Mouse (Mus musculus) testis, adult 2 months (tissue): ENCODE measurements around the gene Nox4. TPM values are rescaled to one million over a fixed set of nuclear protein-coding genes. Genes with fewer than 3 reads are reported as not detected.
"Not testable (repeated sequence)": the region's sequence is repeated elsewhere in the genome, so short reads cannot be mapped to it uniquely, and the experiment has no call there.

Source experiments
- H3K27ac ChIP-seq: fragments of 200-500 bp; 2 replicates; pipeline ENCODE4 v1.5.1; 2012; ENCODE audit warnings: low read depth, low read length; ENCODE audit not compliant: control insufficient read depth, insufficient read depth
- H3K27me3 ChIP-seq: fragments of 200-500 bp; 2 replicates; pipeline ENCODE4 v1.6.1; 2012; ENCODE audit warnings: mild to moderate bottlenecking, low read length, moderate library complexity; ENCODE audit not compliant: control insufficient read depth, insufficient read depth
- H3K36me3 ChIP-seq: fragments of 200-500 bp; 2 replicates; pipeline ENCODE4 v1.6.1; 2012; ENCODE audit warnings: mild to moderate bottlenecking, low read length; ENCODE audit not compliant: control insufficient read depth, insufficient read depth
- H3K4me1 ChIP-seq: fragments of 200-500 bp; 2 replicates; pipeline ENCODE4 v1.6.1; 2012; ENCODE audit warnings: low read length; ENCODE audit not compliant: control insufficient read depth, insufficient read depth
- H3K4me3 ChIP-seq: fragments of 200-500 bp; 2 replicates; pipeline ENCODE4 v1.5.1; 2012; ENCODE audit warnings: low read depth, mild to moderate bottlenecking, low read length, moderate library complexity, mixed read lengths; ENCODE audit not compliant: control insufficient read depth
- CTCF ChIP-seq: fragments of 200-500 bp; IDR thresholded peaks from 2 replicates; pipeline ENCODE4 v1.5.1; 2012; ENCODE audit warnings: low read depth, mild to moderate bottlenecking, inconsistent platforms, low read length, moderate library complexity; ENCODE audit not compliant: control insufficient read depth, insufficient read depth, insufficient replicate concordance
- POLR2A ChIP-seq: fragments of 200-500 bp; IDR thresholded peaks from 2 replicates; pipeline ENCODE4 v1.6.1; 2012; ENCODE audit warnings: low read depth, mild to moderate bottlenecking, inconsistent platforms, low read length, moderate library complexity; ENCODE audit not compliant: control insufficient read depth
- polyA plus RNA-seq: library from polyadenylated mRNA; depleted of rRNA; stranded (reverse); fragments of >200 nt; gene quantifications from 2 replicates; pipeline ENCODE4 v1.2.3, GENCODE M21; 2012; rRNA removed

Nox4 gene
- polyA plus RNA-seq, 1 experiment, result 0.07 TPM

- Histone ChIP-seq H3K4me1 (no peaks in the 10 kb centered on the region), H3K27ac (no peak overlapping the region), H3K4me3 (no peak overlapping the region), H3K36me3 (no peaks in the 10 kb centered on the region), H3K27me3 (no peaks in the 10 kb centered on the region)
- TF ChIP-seq POLR2A, result no peak
- TF ChIP-seq CTCF, result no peak
Observed at GRCm38 (mm10) chr7:87371316-87371715, 125.4 kb downstream of the Nox4 start.

- TF ChIP-seq POLR2A, result no peak
- TF ChIP-seq CTCF, result no peak
Observed at GRCm38 (mm10) chr7:87374322-87374721, 128.4 kb downstream of the Nox4 start.

GRCm38 (mm10) chr7:87374935-87375334 is 129.0 kb downstream of the Nox4 start:
- Histone ChIP-seq H3K4me1 (no peaks in the 10 kb centered on the region), H3K27me3 (no peaks in the 10 kb centered on the region), H3K4me3 (no peak overlapping the region), H3K27ac (no peak overlapping the region), H3K36me3 (no peaks in the 10 kb centered on the region)
- no peak for TF ChIP-seq POLR2A

More at GRCm38 (mm10) chr7:87374322-87374721, 128.4 kb downstream of the Nox4 start:
- Histone ChIP-seq H3K27ac (no peak overlapping the region), H3K4me3 (no peak overlapping the region), H3K36me3 (no peaks in the 10 kb centered on the region), H3K27me3 (no peaks in the 10 kb centered on the region), H3K4me1 (no peaks in the 10 kb centered on the region)

GRCm38 (mm10) chr7:87397023-87397422 is 151.1 kb downstream of the Nox4 start:
- no peak overlapping the region for H3K4me3 ChIP-seq
- H3K4me1 ChIP-seq, result no peaks in the 10 kb centered on the region
- no peak overlapping the region for H3K27ac ChIP-seq
- H3K36me3 ChIP-seq, result no peaks in the 10 kb centered on the region
- H3K27me3 ChIP-seq, result no peaks in the 10 kb centered on the region
- TF ChIP-seq POLR2A (no peak), CTCF (no peak)

GRCm38 (mm10) chr7:87411373-87411772 is 165.5 kb downstream of the Nox4 start:
- not testable (repeated sequence) for H3K27ac ChIP-seq, H3K27me3 ChIP-seq, H3K4me1 ChIP-seq, H3K4me3 ChIP-seq, H3K36me3 ChIP-seq

- Histone ChIP-seq H3K27ac (no peak overlapping the region), H3K4me3 (no peak overlapping the region), H3K4me1 (no peaks in the 10 kb centered on the region), H3K36me3 (no peaks in the 10 kb centered on the region), H3K27me3 (no peaks in the 10 kb centered on the region)
- TF ChIP-seq CTCF, result no peak
- TF ChIP-seq POLR2A, result no peak
Observed at GRCm38 (mm10) chr7:87413271-87413670, 167.4 kb downstream of the Nox4 start.

Other genes starting within 250 kb of the Nox4 start
- gene Vmn2r79, start 250.0 kb upstream of the Nox4 start, polyA plus RNA-seq, result not detected in 2 replicates
- gene Tyr, start 247.4 kb downstream of the Nox4 start, polyA plus RNA-seq, result not detected in 2 replicates